Comparison of ENCODE assay signal across 15 mouse cellular contexts in the genomic region with DNA sequence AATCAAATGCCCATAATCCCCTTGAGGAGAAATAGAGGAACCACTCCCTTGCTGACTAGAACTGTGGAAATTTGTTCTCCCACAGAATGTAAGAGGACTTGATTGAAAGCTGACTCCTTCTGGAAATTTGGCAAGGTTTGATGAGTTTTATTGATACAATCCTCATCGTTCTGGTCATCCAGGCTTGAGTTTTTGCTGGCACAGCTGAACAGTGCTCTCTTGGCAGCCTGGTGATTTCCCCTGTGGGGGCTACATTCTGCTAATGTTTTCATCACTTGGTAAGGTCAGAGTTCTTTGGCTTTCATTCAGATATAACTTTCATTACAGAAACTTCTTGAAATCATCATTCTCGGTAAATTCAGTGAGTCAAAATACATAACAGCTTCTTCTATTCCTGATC.
"Had no signal": no experiment of that assay in that cellular context is flagged by ENCODE, and none has a peak within 500 bp of the region (broad histone marks: within the 10 kb centered on the region; RNA-seq: fewer than 3 reads in every experiment).

No protein-coding gene starts in this region.

- H3K27ac ChIP-seq: kidney, embryonic 15.5 days; limb, embryonic 15.5 days; liver, embryonic 12.5 days; midbrain, embryonic 10.5 days; neural tube, embryonic 15.5 days had no signal

- H3K9me3 ChIP-seq: kidney, embryonic 15.5 days; limb, embryonic 15.5 days; liver, embryonic 12.5 days; midbrain, embryonic 10.5 days; neural tube, embryonic 15.5 days had no signal

- ATAC-seq: liver, embryonic 12.5 days had no signal

- H3K27me3 ChIP-seq: kidney, embryonic 15.5 days; limb, embryonic 15.5 days; liver, embryonic 12.5 days; neural tube, embryonic 15.5 days had no signal

- H3K4me3 ChIP-seq: kidney, embryonic 15.5 days; limb, embryonic 15.5 days; liver, embryonic 12.5 days; midbrain, embryonic 10.5 days; myocyte; neural tube, embryonic 15.5 days had no signal

- H3K4me1 ChIP-seq: kidney, embryonic 15.5 days; limb, embryonic 15.5 days; liver, embryonic 12.5 days; midbrain, embryonic 10.5 days; neural tube, embryonic 15.5 days had no signal

- H3K36me3 ChIP-seq: kidney, embryonic 15.5 days; limb, embryonic 15.5 days; liver, embryonic 12.5 days; midbrain, embryonic 10.5 days; neural tube, embryonic 15.5 days had no signal

- H3K4me2 ChIP-seq: kidney, embryonic 15.5 days; limb, embryonic 15.5 days; liver, embryonic 12.5 days; neural tube, embryonic 15.5 days had no signal

- H3K9ac ChIP-seq: kidney, embryonic 15.5 days; limb, embryonic 15.5 days; liver, embryonic 12.5 days; neural tube, embryonic 15.5 days had no signal

- DNase-seq: kidney, adult 2 months; kidney, postnatal 14 days; left cerebral cortex, postnatal 4 days; lung, postnatal 36 days; midbrain, embryonic 14.5 days; right cerebral cortex, adult 18-20 months; right cerebral cortex, postnatal 25 days; thymus, adult 18-20 months; thymus, postnatal 14 days had no signal
